Mouse (Mus musculus) layer of hippocampus, adult 18-20 months (tissue): ENCODE results near the gene Fbxo28. TPM values are rescaled to one million over a fixed set of nuclear protein-coding genes. Genes with fewer than 3 reads are reported as not detected.
"Not testable (repeated sequence)": the region's sequence is repeated elsewhere in the genome, so short reads cannot be mapped to it uniquely, and the experiment has no call there.

Experiments used
- DNase-seq, 2 experiments: peaks; one replicate each; pipeline ENCODE4 v3.0.0; 2022; ENCODE audit warnings: low spot score in 2 of 2
- total RNA-seq, 2 experiments: library from RNA; stranded (reverse); gene quantifications; 2 replicates each; pipeline ENCODE4 v1.2.3; 2021

Fbxo28 gene
- total RNA-seq, 2 experiments from 2014 or later: 51.8 to 51.9 TPM

DNA sequence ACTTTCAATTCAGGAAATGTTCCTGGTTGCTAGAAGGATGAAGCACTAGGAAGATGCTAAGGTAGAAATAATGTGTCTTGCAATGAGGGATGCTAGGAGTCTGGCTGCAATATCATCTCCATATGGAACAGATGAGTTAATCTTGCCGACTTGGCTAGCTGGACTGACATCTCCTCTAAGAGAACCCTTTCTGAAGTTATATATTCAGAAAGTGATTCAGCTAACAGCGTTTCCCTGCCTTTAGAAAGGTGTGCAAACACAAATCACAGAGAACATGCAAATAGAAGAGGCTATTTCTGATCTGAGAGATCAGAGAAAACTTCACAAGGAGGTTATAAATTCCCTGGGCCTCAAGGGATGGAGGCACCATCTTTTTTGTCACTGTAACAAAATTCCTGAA lies 4.4 kb upstream of the Fbxo28 start:
- DNase-seq: no peak

- DNase-seq: no peak
Measured at GRCm38 (mm10) chr1:182341993-182342392, 564 bp upstream of the Fbxo28 start.

DNA sequence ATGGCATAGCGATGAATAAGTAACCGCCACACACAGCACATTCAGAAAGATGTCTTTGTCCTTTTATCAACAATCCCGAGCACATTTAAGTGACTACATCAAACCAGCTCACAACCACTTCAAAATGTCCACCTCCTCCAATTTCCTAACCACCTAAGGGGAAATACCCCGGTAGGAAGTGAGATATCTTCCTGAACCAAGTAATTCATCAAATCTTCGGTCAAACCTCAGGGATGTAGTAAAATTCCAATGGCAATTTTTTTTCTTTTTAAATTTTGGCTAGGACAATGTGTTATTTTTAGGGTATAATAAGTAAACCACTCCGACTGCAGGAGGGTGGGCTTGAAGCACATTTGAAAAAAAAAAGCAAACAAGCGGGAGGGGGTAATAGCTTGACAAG lies 1.1 kb downstream of the Fbxo28 start:
- no peak for DNase-seq

- DNase-seq: no peak
Measured at GRCm38 (mm10) chr1:182338961-182339565, 2.4 kb downstream of the Fbxo28 start.

DNA sequence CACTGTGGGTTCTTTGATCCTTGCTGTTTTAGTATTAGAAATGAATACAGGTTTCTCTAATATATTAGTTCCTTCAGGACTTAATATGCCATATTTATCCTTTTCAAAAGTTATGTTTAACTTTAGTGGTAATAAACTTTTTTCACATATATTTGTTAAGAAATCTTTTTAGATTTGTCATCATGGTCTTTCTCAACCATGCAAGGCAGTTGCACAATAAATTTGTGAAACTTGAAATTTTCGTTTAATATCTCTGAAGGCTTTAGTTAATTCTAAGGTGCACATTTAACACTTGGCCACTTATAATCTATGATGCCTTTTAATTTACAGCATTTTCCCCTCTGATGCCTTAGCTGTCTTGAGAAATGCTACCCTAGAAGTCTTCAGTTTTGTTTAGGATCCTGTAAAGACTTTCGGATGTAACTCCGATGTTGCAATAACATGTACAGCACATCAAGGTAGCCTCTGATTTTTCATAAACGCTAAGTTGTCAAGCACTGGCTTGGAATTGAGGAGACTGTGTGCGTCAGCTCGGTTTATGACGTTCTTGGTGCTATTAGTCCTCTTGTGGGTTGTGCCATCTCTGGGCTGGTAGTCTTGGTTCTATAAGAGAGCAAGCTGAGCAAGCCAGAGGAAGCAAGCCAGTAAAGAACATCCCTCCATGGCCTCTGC lies 7.5 kb downstream of the Fbxo28 start:
- DNase-seq: no peak

DNA sequence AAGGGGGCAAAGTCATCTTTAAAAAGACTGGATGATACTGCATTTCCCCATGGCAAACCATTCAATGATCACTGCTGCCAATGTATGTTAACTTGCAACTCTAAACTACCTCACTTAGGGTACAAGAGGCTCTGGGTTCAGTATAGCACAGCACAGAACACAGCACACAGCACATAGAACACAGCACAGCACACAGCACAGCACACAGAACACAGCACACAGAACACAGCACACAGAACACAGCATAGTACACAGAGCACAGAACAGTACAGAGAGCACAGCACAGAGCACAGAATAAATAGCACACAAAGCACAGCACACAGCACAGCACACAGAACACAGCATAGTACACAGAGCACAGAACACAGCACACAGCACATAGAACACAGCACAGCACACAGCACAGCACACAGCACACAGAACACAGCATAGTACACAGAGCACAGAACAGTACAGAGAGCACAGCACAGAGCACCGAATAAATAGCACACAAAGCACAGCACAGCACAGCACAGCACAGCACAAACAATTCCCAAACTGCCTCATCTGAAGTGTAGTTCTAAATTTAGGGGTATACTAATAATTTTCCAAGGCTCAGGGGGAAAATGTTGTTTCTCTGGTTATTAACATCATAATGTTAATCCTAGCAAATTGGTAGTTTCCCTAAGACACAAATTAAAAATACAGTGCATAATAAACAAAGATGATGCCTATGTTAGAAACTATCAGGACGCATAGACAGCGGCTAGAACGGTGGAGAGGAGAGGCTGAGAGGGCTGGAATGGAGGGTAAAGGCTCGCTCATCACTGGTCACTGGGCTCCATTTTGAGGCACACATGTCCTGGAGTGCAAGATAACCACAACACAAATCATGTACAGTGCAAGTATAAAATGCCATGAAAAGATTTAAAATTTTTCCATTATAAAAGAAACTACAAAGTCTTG lies 9.1 kb downstream of the Fbxo28 start:
- DNase-seq: no peak

- DNase-seq: no peak
Measured at GRCm38 (mm10) chr1:182325919-182326318, 15.5 kb downstream of the Fbxo28 start.

DNA sequence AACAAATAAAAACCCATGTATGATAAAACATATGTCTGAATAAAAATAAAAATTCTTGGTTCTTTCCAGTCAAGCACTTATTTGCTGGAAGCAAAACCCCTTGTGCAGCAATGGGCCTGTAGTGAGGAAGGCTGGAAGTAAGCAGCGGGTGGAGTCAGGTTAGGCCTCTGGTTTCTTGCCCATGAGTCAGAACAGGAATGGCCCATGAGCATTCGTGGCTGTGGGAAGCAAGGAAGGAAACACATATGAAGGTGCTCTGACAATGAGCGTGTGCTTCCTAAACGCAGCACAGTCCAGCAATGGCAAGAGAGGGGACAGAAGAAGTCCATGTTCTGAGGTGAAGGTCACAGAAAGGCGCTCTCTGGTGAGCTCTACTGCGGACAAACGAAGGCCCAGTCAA lies 16.9 kb downstream of the Fbxo28 start:
- DNase-seq: no peak

- DNase-seq: no peak
Measured at GRCm38 (mm10) chr1:182323139-182323538, 18.3 kb downstream of the Fbxo28 start.

DNA sequence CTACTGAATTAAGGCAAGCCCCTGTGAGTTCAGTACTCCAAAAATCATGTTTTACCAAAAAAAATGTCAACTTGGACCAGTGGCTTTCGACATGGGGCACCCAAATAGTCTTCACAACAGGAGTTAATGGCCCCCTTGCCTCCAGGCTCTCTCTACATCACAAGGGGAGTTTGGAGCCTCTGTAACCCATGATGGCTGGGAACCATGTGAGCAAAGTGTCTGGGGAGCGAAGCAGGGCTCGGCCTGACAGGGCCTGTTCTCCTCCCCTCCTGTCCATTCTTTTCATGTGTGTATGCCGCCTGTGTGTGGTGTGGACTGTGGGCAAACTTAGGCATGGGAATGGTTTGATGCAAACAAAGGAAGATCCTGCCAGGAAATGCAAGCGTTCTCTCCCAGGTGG lies 27.2 kb downstream of the Fbxo28 start:
- no peak for DNase-seq

- DNase-seq: no peak
Measured at GRCm38 (mm10) chr1:182313181-182313580, 28.2 kb downstream of the Fbxo28 start.

DNA sequence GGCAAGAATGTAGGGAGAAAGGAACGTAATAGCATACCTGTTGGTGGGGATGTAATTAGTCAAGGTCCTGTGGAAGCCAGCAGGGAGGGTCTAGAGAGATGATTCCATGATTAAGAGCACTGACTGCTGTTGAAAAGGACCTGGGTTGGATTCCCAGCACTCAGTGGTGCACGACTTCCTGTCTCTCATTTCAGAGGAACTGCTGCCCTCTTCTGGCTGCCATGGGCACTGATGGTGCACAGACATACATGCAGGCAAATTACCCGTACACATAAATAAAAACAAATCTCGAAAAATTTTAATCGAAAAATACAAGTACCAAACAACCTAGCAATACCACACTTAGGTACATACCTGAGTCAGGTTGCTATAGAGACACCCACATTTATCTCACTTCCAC lies 30.1 kb downstream of the Fbxo28 start:
- no peak for DNase-seq

DNA sequence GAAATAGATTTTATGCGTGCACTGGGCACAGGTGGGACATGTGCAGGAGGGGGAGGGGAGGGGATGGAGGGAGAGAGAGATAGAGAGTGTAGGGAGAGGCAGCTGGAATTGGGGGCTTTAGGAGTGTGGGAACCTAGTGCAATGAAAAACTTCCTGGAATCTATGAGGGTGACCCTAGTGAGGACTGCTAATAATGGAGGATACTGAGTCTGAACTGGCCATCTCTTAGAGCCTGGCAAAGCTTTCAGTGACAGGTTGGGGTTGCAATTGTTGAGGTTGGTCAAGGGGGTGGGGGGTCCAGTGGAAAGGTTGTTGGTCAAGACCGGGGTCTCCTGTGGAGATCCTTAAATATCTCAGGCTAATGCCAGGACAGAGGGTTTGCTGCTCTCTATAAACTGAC lies 31.1 kb downstream of the Fbxo28 start:
- DNase-seq: no peak

GRCm38 (mm10) chr1:182309403-182309802 lies 32.0 kb downstream of the Fbxo28 start:
- no peak for DNase-seq

DNA sequence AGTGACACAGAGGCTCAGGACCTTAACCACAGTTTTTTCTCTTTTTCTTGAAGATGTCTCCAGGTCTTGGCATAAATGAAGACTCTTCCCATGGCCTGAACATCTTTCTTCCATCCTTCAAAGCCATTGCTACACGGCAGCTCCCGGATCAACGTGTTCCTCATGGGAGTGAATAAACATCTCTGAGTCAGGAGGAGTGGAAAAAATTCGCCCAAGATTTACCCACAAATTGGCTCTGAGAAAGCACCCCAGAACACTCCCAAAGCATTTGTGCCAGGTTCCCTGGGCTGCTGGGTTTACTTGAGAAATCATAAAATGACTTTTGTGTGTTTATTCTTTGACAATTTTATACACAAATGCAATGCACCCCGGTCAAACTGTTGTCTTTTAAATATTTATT lies 38.5 kb downstream of the Fbxo28 start:
- DNase-seq: no peak

- DNase-seq: peak in 1 of 2 experiments; percentile 37
Measured at GRCm38 (mm10) chr1:182302176-182302870, 39.1 kb downstream of the Fbxo28 start.

DNA sequence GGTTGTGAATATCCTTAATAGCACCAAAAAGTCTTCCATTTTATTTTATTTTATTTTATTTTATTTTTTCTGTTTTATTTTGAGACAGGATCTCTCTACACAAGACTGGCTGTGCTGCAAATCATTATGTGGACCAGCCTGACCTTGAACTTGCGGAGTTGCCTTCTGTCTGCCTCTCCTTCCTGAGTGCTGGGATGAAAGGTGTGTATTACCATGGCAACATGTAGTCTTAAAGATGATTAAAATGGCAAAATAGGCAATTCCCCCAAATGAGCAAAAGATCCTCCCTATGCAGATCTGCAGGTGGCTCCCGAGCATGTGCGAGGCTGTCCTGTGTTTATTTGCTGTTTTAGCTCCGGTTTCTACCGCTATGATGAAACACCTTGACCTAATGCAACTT lies 43.6 kb downstream of the Fbxo28 start:
- no peak for DNase-seq

DNA sequence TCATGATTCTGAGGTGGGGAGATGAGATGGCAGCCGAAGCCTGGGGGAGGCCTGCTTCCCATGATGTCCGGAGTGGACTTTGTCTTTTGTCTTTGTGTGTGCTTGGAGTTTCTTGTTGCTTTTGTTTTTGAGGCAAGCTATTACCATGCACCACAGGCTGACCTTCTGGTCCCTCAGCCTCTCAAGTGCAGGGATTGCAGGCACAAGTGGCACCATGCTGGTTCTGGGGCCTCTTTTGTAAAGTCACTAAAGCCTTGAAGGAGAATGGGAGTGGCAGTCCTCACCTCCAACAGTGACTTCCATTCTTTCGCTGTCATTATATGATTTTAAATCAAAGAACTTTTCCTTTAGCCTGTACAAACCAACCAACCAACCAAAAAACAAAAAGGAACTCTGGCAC lies 44.2 kb downstream of the Fbxo28 start:
- no peak for DNase-seq

DNA sequence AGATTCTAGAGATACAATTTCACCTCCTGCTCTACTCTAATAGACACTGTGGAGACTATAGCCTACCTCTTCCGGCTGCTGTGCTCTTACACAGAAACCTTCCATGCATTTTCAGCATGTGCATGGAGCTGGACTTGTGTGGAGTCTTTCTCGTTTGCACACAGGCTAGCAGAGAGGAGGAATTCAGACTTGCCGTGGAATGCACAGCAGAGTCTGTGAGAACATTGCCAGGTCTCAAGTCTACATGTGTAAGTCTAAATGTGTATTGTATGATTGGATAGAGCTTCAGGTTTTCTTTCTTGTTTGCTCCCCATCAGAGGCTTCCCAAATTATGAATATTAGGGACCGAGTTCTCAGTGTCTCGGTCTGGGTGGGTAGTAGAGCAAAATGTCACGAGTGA lies 44.6 kb downstream of the Fbxo28 start:
- no peak for DNase-seq

- no peak for DNase-seq
Measured at GRCm38 (mm10) chr1:182296141-182296540, 45.3 kb downstream of the Fbxo28 start.

DNA sequence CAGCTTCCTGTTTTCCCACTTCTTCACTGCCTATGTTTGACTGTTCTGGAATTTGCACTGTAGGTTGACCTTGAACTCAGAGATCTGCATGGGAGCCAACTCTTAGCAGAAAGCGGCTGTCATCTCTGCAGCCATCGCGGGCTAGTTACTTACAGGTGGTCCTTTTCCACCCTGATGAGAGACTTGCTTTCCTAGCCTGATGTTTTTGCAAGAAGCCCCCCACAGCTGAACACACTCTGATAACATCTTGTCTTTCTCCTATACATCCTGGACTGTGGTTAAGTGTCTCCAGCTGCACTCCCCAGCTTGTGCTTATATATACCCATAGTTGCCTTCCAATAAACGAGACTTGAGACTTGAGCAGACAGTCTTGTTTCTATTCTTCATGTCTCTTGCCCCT lies 49.1 kb downstream of the Fbxo28 start:
- no peak for DNase-seq

GRCm38 (mm10) chr1:182290741-182291140 lies 50.7 kb downstream of the Fbxo28 start:
- DNase-seq: not testable (repeated sequence)
